Mouse (Mus musculus) liver, postnatal 0 days (tissue): ENCODE data around the gene Naa15.

ENCODE experiments used
- CTCF ChIP-seq: sonication (generic); IDR thresholded peaks from 2 replicates; pipeline ENCODE4 v1.5.1; 2016; ENCODE audit warnings: antibody characterized with exemption, low read depth
- EP300 ChIP-seq: IDR thresholded peaks from 2 replicates; pipeline ENCODE4 v1.6.1; 2016; ENCODE audit warnings: antibody characterized with exemption, low read depth, mild to moderate bottlenecking

GRCm38 (mm10) chr3:51499876-51500275 lies 84.9 kb downstream of the Naa15 start:
- no peak for TF ChIP-seq CTCF
- no peak for TF ChIP-seq EP300
